Mouse (Mus musculus): ENCODE data around the gene Prr23a1.

DNA sequence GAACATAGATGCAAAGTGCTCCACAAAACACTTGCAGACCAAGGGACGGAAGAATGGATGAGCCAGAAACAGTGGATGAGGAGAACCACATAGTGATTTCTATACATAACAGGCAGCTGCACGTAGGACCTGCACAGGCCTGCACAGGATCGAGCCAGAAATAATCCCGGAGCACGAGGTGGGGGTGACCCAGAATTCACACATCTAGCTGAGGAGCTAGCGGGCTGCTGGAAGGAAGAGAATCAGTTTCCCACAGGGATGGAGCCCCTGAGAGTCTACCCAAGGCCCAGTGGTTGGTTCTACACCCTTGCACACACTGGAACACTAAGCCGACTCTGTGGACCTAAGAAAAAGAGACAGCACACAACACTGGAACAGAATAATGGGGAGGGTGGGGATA is 18.5 kb upstream of the Prr23a1 start:
- TF ChIP-seq CTCF (IDR thresholded peaks at IDR 0.05; ENCODE audit: control insufficient read depth, insufficient read depth, insufficient read length): no peak
- no peak for TF ChIP-seq FOSL1 (IDR thresholded peaks at IDR 0.05; ENCODE audit: insufficient read depth, low read length, poor library complexity, severe bottlenecking)
- no peak for TF ChIP-seq MYOG (IDR thresholded peaks at IDR 0.05; ENCODE audit: control insufficient read depth, extremely low read depth, insufficient read length)
- no peak for TF ChIP-seq USF1 (IDR thresholded peaks at IDR 0.05; ENCODE audit: low read depth)
- TF ChIP-seq MAX (IDR thresholded peaks at IDR 0.05): no peak
- TF ChIP-seq MYOD1 (IDR thresholded peaks at IDR 0.05; ENCODE audit: control insufficient read depth, insufficient read length, low read depth): no peak

Data from C2C12 (cell line).